Mouse (Mus musculus): Measurements from ENCODE around the gene Gm21244.
"Not testable (repeated sequence)": the region's sequence is repeated elsewhere in the genome, so short reads cannot be mapped to it uniquely, and the experiment has no call there.

DNA sequence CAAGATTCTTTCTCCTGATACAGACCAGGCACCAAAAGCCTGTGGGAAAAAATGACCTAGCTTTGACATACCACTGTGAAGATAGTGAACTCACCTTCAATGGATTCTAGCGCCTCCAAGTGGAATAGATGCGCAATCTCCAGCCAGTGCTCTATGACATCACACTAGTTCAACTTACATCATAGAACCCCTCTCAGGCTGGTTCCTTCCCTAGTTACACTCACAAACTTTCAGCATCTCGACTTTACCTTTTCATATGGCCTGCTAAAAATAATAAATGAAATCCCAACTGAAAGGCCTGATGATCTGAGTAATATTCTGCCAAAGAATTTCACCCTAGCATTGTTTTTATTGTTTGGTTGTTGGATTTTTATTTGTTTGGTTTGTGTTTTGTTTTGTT lies at the start of gene Gm21244:
- TF ChIP-seq POLR2A (IDR thresholded peaks at IDR 0.05; ENCODE audit: extremely low read depth, insufficient read depth, low read length); CTCF (IDR thresholded peaks at IDR 0.05; ENCODE audit: low read depth, low read length): not testable (repeated sequence)

Measured in liver, adult 2 months (tissue).